Mouse (Mus musculus) embryo, embryonic 9.5 days (tissue): ENCODE measurements around the gene Zdhhc19.

Experiments used
- DNase-seq: peaks from one replicate; pipeline ENCODE4 v3.0.0-alpha.2; 2017; ENCODE audit errors: extremely low spot score

The Zdhhc19 gene

GRCm38 (mm10) chr16:32551346-32551747 is 55.3 kb downstream of the Zdhhc19 start:
- DNase-seq, result no peak

DNA sequence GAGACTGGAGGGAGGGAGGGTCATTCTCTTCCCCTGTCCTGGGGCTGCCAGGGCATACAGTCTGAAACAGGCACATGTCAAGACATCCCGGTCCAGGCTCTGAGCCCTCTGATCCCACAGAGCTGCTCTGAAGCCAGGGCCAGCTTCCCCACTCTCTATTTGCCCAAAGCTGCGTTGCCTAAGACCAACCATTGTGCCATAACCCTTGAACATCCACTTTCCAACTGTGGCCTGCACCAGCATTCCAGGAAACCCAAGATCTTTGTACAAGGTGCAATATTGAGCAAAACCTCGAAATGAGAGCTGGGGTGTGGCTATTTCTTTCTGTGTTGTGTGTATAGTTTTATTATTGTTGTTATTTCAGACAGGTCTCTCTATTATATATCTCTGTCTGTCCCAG is 59.5 kb downstream of the Zdhhc19 start:
- no peak for DNase-seq

DNA sequence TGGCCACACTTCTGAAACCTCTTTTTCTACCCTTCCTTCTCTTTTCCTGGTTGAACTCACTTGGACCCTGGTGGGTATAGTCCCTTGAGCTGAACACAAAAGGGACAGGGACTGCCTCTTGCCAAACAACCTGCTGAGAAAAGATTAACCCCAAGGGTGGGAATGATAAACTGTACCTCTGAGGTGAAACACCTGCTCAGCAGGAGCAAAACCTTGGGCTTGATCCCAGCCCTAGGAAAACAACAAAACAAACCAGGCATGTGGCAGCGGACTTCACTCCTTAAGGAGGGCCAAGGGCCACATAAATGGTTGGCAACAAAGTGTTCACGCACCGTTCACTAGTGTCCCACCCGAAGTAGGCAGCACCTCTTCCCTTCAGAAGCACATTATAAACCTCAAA is 63.4 kb downstream of the Zdhhc19 start:
- DNase-seq, result no peak

GRCm38 (mm10) chr16:32563056-32563793 is 67.2 kb downstream of the Zdhhc19 start:
- DNase-seq, result no peak

GRCm38 (mm10) chr16:32567282-32567681 is 71.2 kb downstream of the Zdhhc19 start:
- no peak for DNase-seq

GRCm38 (mm10) chr16:32568401-32568800 is 72.3 kb downstream of the Zdhhc19 start:
- no peak for DNase-seq

- no peak for DNase-seq
Observed at GRCm38 (mm10) chr16:32570042-32570441, 74.0 kb downstream of the Zdhhc19 start.

DNA sequence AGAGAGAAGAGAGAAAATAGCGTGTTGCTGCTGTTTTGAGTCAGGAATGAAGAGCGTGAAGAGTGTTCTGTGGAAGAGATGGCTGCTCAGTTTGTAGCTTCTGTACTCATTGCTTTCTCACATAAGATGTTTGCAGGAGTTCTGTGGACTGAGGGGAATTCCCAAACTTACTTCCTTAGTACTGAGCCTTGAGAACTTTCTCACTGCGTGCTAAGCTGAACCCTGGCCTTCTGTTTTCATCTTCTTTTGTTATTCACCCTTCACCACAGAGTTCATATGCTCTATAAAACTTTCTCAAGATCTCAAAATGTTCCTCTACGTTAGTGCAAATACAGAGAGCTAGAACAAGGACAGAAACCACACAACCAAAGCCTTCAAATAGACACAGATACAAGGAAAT is 76.5 kb downstream of the Zdhhc19 start:
- DNase-seq, result no peak

- no peak for DNase-seq
Observed at GRCm38 (mm10) chr16:32586482-32586881, 90.4 kb downstream of the Zdhhc19 start.

- no peak for DNase-seq
Observed at GRCm38 (mm10) chr16:32588568-32588967, 92.5 kb downstream of the Zdhhc19 start.

DNA sequence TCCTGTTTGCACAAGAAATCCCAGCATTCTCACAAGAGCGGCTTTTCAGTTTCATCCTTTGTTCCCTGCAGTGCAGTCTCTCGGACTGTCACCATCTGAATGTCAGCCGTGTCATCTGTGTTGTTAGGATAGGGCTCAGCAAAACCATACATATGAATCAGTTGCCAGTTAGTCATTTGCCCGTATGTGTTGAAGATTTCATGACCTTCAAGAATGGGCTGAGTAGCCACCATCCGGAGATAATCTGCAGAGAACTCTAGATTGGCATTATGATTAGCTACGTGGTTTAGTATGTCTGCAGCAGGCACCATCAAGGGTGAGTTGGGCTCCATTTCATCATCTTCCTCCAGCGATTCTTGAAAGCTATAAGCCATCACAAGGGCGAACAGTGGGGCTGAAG is 95.5 kb downstream of the Zdhhc19 start:
- no peak for DNase-seq

DNA sequence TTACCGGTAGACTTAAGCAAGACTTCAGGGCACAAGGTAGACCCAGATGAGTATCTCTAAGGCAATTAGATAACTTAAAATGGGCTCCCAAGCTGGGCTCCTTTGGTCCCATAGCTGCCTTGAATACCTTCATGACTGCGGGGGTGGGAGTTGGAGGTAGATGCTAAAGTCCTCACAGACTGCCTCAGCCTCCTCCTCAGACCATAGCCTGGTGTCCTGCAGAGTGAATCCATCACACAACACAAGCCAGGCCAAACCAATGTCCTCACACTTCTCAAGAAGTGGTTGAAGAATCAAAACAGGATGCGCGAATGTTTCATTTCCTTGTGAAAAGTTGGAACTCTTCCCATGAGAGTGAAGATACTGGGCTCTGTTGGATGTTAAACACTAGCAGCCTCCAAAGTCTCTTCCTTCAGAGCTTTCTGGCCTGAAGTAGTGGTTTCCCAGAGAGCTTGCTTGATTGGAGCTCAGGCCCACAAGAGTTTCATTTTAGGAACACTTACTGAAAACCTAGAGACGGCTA is 97.3 kb downstream of the Zdhhc19 start:
- no peak for DNase-seq

DNA sequence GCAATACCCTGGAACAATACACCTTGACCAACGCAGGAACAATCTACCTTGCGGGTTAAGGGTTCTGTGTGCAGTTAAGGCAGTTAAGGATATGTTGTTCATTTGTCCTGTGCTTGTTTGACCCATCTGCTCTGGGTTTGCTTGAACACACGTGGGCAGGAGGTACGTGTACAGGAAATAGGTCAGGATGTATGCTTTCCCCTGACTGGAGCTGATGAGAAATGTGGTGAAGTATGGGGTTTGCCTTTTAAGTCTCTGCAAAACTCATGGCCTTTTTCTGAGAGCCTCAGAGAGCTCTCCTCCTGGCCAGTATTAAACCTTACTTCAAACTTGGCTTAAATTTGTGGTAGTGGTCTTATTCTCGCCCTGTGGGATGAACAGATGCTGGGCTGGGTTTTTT is 97.9 kb downstream of the Zdhhc19 start:
- DNase-seq, result no peak

DNA sequence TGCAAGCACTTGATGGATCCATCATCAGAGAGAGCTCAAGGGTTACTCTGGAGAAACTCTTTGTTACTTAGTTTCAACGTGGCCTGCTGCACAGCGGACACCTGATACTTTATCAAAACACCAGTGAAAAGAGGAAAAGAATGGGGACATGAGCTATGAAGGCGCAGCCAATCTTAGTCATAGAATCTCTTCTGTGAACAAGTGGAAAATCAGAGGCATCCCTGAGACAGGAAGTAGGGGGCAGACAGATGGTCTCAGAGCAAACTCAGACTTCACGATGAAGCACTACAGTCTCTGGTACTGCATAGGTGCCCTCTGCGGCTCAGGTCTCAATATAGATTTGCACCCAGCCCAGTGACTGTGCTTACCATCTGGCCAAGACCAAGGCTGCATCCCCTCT is 98.6 kb downstream of the Zdhhc19 start:
- no peak for DNase-seq

- no peak for DNase-seq
Observed at GRCm38 (mm10) chr16:32595142-32595855, 99.2 kb downstream of the Zdhhc19 start.

GRCm38 (mm10) chr16:32597909-32598381 is 101.9 kb downstream of the Zdhhc19 start:
- DNase-seq, result no peak

DNA sequence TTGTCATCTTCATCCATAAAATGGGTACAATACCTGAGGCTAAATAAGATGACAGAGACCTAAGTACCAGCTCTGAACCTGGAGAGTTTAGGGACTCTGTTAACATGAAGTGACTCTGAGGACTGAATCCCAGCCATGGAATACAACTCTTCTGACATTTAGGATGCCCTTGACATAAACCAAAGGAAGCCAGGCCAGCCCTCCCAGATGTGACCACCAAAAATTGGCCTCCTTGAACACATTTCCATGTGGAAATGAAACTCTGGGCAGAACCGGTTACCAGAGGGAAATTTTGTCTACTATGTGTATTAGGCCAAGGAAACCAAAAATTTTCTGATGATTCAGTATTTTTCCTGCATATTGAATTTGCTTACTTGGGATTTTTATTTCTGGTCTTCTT is 103.1 kb downstream of the Zdhhc19 start:
- DNase-seq, result no peak

- no peak for DNase-seq
Observed at GRCm38 (mm10) chr16:32602193-32602685, 106.2 kb downstream of the Zdhhc19 start.

DNA sequence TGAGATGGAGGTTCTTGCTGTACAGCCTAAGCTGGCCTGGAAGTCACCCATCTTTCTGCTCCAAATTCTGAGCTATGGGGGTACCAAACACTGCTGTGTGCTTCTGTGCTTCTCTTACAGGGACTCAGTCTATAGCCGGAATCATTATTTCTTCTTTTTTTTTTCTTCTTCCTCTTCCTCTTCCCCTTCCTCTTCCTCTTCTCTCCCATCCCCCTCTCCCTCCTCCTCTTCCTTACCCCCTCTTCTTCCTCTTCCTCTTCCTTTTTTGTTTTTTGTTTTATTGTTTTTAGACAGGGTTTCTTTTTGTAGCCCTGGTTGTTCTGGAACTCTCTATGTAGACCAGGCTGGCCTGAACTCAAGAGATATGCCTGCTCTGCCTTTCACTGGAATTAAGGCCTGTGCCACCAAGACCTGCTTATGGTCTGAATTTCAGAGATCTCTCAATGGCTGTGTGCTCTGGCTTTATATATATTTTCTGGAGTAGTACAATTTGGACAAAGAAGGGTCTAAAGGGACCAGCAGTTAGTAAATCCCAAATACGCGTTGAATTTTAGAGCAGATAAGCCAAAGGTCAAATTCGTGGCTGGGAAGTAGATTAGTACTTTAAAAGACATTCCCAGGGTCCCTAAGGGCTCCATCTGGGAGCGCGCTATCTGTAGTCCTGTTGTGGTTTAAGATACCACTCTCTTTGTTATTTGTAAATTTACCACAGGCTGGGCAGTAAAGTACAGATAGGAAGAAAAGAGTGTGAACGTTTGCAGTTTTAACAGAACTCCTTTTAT is 111.7 kb downstream of the Zdhhc19 start:
- DNase-seq, result no peak

GRCm38 (mm10) chr16:32608344-32608711 is 112.3 kb downstream of the Zdhhc19 start:
- no peak for DNase-seq

DNA sequence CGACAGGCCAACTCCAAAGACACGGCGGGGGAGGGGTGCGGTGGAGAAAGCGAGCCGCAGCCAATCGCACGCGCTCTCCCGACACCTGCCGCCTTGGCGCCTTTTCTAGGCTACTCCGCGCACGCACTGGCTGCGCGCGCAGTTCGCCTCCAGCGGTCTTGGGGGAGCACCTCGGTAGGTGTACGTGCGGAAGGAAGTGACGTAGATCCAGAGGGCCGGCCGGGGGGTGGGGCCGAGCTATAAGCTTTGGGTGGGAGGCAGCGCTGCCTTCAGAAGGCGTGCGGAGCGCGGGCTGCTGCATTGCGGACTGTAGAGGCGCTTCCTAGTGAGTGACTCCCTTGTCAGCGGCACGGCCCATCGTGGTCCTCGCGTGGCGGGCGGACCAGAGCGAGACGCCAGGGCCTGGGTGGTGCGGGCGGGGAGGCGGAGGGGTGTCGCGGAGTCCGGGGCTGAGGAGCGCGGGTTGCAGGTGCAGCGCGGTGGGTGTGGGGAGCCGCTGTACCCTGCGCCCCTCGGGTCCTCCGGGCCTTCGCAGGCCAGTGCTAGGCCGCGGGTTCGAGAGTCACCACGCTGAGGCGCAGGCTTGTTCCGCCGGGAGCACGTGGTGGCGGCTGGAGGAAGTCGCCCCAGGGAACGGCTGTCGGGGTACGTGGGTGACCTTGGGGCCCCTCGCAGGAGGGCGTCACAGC is 112.8 kb downstream of the Zdhhc19 start, which contains the start of gene Tfrc:
Gene Tfrc (plus strand): TSS at position 209 of the 689 bp plus-strand sequence.
- peak; percentile 98 for DNase-seq
